Mouse (Mus musculus): Measurements from ENCODE around the gene Rbfox1. TPM values are rescaled to one million over a fixed set of nuclear protein-coding genes. Genes with fewer than 3 reads are reported as not detected.

The Rbfox1 gene
- total RNA-seq (2014; fragmentation: Nextera tagmentation) (not detected in 2 replicates), total RNA-seq (2017) (not detected in 2 replicates)

DNA sequence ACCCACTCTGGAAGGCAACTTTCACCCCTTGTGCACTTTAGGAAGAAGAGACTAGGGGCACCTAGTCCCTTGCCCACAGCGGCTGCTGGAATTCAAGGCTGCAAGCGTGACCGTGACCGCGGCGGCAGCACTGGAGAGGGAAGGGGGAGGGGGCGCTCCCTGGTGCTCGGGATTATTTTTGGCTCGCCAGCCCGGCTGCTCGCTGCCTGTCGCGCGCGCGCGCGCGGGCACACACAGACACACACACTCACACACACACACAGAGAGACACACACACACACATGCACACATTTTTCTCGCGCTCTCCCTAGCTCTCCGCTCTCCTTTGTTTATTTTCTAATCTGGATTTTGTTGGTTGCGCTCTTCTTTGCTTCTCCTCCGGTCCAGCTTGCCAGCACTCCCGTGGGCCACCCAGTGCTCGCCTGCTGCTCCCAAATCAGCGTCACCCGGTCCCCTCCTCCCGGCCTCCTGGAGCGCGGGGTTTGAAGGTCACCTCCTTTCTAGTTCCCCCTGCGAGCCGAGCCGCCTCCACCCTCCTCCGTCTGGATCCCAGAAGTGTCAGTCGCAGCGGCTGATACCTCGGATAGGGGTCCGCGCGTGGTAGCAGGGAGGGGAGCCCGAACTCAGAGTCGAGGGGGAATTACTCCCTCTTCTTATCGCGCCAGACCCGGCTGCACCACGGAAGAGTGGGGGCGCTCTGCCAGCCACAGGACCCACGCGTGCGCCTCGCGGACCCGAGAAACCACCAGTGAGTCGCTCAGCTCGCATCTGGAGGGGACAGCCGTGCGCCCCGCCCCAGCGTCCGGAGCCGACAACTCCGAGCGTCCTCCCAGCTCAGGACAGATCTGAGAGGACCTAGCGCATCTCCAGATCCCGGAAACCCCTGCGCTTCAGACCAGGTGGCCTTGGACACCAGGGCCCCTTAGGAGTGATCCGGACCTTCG, at the start of gene Rbfox1:
Rbfox1 (plus strand) TSS at position 610 of the 944 bp plus-strand sequence.
- no peak; the same call in 1 of the 2 replicates for ATAC-seq (replicated peaks; ENCODE audit: poor library complexity, severe bottlenecking)

DNA sequence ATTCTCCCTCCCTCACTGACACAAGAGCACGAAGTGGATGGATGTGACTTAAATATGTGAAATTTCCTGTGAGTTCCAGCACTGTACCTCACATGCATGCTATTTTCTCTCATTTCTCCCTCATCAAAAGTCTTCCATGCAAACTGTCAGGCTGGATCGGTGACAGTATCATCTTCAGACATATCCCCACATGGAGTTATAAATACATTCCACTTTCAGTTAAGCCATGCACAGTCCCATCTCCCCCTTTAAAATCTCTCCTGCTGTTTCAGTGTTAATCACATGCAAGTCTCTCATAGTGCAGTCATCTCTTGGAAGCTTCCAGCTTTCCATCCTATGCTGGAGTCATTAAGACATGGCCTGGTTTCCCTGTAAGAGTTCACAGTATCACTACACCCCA, 48.4 kb upstream of the Rbfox1 start:
- ATAC-seq (replicated peaks; ENCODE audit: poor library complexity, severe bottlenecking): no peak

DNA sequence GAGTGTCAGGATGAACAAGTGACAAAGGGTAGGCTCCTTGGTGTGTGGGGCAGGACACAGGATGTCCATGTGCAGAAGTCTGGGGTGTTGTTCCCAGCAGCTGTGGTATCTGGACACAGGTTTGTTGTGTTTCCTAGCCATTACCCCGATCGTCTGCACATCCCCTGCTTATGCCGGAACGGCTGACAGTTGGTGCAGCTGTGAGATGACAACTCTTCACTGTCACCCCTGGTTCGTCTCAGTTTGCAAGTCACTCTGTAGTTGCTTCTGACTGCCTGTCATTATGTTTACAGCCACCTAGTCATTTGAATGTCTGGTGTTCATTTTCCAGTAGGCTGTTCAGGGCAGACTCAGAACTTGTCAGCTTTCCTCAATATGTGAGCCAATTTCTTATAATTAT, 44.0 kb upstream of the Rbfox1 start:
- no peak for ATAC-seq (replicated peaks; ENCODE audit: poor library complexity, severe bottlenecking)

DNA sequence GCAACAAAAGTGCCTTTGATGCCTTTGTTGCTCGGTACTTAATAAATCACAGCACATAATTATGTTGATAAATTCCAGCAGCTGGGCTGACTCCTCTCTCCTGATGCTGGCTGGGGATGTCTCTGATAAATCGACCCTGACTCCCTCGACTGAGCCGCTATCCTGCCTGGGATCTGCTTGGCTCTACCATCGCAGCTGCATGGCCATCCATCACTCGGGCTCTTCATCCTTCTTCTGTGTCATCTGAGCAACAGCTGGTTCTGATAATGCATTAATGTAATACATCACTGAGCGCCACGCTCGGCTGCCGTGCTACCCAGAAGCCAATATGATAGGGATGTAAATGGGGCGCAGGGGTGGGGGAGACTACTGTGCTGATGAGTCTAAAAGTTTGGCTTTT, 39.5 kb upstream of the Rbfox1 start:
- ATAC-seq (replicated peaks; ENCODE audit: poor library complexity, severe bottlenecking): no peak

DNA sequence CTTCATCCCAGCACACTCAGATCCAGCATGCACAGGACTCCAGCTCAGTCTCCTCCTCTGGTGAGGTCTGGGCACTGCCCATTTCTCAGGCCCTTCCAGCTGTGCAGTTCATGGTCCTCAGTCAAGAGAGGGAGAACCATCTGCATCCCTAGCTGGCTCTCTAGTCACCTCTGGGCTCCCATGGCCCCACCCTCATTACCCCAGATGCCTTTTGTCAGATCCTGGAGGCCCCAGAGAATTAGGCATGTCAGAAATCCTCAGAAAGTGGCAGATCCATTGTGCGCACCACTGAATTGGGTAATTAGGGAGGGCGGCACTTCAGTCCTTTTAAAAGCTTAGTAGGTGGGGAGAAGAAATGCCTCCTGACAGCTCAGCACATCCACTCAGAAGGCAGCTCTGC, 32.1 kb upstream of the Rbfox1 start:
- no peak for ATAC-seq (replicated peaks; ENCODE audit: poor library complexity, severe bottlenecking)

DNA sequence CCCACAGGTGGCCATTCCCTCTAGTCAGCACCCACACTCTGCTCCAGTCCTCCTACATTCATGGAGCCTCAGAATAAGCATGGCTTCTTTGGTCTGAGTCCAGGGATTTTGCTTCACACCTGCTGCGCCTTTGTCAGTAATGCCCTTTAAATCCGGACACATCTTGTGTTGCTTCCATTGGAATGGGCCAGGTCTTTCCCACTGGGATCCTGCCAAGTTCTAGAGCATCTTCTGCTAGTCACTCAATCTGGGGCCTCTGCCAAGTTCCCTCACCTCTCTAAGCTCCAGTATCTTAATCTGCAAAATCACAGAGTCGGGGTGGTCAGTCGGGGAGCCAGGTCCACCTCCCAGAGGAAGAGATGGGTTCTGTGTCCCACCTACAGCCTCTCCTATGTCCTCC, 20.8 kb upstream of the Rbfox1 start:
- no peak for ATAC-seq (replicated peaks; ENCODE audit: poor library complexity, severe bottlenecking)

DNA sequence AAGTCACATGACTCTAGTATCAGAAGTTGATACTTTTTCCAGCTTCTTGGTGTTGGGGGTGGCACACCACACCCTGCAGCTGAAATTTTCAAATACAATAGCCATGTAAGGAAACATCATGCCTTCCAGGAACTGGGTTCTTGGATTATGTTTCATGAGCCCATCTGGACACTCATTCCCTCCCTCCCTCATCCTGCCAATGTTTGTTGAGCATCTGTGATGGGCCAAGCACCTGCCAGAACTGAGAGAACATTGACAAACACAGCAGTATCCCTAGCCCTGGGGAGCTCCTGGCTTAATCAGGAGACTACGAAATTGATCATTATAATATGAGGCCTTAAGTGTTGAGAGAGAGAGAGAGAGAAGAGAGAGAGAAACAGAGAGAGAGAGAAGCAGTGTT, 18.2 kb upstream of the Rbfox1 start:
- ATAC-seq (replicated peaks; ENCODE audit: poor library complexity, severe bottlenecking): no peak

DNA sequence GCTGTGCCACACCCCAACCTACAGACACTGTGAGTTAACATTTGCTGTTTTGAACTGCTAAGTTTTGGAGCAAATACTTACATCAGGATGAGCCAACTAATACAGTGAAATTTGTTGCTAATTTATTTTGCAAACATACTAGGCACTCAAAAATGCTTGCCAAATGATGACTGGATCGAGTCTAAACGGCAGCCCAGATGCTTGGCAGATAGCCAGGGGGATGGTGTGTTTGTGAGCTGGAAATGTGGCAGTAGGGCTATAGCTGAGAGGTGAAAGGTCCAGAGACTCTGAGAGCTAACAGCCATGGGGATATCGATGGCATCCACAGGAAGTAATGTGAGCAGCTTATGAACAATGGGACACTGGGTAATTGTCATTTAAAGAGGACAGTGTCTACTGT, 14.8 kb upstream of the Rbfox1 start:
- ATAC-seq (replicated peaks; ENCODE audit: poor library complexity, severe bottlenecking): no peak

DNA sequence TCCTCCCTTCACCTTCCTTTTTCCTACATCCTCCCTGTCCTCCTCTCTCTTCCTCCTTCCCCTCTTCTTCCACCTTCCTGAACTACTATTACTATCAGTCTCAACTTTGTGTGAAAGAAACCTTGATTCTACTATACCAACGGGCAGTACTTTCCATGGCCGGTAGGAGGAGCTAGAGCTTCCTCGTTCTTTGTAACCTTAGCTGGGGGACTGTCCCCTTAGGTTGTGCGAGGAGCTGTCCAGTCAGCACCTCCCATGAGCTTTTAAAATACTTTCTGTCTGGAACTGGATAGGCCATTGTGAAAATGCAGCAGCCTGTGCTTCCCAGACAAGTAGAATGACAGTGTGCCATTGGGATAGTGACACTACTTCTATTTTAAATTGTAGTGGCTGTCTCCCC, 3.3 kb upstream of the Rbfox1 start:
- peak; percentile 87 for ATAC-seq (replicated peaks; ENCODE audit: poor library complexity, severe bottlenecking)

DNA sequence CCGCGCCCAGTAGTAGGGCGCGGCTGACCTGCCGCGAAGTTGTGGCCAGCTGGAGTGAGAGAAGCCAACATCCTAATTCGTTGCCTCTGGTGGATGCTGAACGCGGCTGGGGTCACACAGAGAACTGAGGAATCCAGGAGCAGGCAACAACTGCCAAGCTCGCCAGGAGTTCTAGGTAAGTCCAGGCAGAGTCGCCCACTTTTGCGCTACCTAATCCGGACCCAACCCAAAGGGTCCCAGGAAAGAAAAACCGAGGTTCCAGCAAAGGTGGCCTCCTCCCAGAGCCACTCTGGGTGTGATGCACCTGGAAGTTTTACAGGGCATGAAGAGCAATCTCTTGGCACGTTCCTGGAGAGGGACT, 515 bp downstream of the Rbfox1 start:
- no peak for ATAC-seq (replicated peaks; ENCODE audit: poor library complexity, severe bottlenecking)

DNA sequence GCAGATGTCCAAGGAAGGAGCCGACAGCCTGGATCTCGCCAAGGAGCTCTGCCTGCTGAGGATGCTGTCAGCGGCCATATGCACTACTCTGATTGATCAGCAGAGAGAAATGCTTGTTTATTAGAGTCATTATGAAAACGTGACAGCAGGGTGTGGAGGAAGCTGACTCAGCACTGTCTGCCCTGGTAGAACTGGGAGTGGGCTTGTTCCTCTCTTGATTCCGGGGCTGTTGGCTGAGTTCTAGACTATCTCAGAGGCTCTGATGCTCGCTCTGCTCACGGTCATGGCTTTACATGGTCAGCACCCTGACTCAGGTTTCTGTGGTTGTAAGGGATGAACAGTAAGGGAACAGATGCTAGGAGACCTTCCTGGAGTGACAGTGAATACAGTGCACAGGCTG, 10.4 kb downstream of the Rbfox1 start:
- no peak for ATAC-seq (replicated peaks; ENCODE audit: poor library complexity, severe bottlenecking)

DNA sequence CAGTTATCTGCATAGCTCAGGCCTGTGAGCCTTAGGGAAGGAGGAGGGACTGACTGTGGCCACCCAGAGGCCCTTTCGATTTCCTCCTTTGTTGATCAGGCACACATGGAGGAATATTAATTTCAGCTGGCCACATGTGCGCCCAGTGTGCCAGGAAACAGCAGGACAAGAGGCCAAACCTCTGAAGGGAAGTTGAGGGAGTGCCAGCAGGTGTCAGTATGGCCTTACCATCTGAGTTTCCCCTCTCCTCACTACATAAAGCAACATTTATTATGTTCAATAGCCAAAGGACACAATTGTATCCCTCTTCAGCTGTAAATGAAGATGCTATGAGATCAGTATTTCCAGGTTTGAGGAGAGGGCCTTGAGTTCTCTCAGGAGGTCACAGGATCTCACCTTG, 13.2 kb downstream of the Rbfox1 start:
- ATAC-seq (replicated peaks; ENCODE audit: poor library complexity, severe bottlenecking): no peak

DNA sequence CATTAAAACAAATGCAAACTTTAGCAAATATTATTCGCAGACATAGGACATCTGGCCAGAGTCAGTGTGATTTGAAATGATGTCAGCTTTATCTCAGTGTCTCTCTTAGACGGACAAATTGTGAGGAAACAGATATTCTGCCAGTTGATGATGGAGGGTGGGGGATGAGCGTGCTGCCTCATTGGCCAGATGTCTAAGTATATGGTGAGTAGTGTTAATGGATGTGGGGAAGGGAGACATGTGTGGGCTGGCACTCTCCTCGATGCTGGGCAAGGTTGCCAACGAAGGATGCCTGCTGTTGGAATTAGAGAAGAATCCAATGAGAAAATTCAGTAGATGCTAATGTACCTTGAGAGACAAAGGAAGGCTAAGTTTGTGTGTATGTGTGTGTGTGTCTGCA, 25.6 kb downstream of the Rbfox1 start:
- ATAC-seq (replicated peaks; ENCODE audit: poor library complexity, severe bottlenecking): no peak

DNA sequence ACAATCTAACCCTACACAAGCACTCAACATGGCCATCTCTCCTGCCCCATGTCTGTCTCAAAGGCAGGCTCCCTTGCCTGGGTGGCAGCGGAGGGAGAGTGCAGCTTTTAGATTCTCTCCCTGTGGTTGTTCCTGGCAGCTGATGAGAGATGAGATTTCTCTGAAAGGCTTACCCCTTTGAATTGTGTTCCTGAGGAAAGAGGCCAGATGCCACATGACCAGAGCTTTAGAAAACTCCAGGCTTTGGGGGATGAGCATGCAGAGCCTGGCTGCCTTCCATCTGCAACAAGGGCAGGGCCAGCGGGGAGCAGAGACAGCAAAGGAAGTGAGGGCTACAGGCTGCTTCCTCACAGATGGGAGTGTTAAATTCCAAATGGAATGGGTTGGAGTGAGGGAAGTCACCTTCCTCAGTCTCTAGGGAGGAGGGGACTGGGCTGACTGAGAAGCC, 26.7 kb downstream of the Rbfox1 start:
- ATAC-seq (replicated peaks; ENCODE audit: poor library complexity, severe bottlenecking): no peak

DNA sequence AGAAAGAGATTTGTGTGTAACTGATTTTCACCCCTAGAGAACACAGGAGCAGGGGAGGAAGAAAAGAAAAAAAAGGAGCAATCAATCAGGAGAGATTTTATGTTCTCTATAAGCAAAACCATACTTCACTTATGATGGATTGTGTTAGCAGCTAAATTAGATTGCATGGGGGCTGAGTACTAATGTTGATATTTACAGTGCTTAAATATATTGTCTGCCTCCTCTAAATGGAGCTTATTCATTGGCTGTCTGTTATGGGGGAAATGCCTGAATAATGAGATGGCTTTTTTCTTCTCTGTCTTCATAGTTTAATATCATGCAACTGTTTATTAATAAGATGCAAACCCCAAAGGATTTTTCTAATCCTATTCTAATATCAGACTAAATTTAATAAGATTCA, 32.8 kb downstream of the Rbfox1 start:
- no peak for ATAC-seq (replicated peaks; ENCODE audit: poor library complexity, severe bottlenecking)

DNA sequence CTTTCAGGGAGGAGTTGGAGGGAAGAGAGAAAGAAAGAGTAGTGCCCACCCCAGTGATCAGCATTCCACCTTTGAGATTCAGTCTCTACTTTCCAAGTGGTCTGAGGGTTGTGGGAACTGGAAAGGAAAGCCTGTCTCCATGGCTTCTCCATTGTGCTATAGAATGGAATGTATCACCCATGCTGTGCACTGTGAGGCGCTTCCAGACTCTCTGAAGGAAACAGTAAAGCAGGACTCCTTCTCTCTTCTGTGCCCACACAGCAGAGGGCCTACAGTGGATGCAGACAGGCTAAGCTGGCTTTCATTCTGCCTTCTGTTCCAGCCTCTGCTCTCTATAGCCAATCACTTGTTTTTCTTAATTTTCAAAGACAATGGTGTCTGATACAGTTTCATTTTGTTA, 41.8 kb downstream of the Rbfox1 start:
- ATAC-seq (replicated peaks; ENCODE audit: poor library complexity, severe bottlenecking): no peak

DNA sequence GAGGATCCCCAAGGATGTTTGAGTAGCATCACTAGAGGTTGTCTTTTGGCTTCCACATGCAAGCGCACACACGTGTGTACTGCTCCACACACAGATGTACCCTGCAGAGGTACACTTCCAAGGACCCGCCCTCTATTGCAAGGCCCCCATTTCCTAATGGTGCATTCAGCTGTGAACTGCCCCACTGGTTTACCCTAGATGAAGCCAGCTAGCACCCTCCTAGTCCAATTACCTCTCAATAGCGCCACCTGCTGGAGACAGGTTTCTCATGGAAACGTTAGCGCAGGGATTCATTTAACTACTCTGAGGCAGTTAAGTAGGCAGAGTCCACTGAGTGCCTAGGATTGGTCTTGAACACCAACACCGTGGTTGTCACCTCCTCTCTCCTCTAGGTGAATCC, 46.5 kb downstream of the Rbfox1 start:
- ATAC-seq (replicated peaks; ENCODE audit: poor library complexity, severe bottlenecking): peak; percentile 42; the same call in 1 of the 2 replicates

DNA sequence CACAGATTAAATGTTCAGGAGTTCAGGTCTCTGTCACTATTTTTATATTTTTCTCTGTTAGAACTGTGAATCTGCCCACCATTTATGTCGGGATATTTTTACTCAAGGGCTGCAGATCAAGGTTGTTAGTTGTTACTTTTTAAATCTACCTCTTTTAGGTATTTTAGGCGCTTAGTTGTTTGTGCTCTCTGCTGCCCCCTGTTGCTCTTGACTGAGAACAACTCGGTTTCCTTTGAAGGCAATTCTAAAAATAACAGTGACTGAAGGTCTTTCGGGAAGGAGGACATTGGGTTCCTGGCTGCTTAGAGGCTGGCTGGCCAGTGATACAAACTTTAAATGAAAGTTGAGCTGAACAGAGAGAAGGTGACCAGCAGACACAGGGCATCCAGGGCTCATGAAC, 54.9 kb downstream of the Rbfox1 start:
- ATAC-seq (replicated peaks; ENCODE audit: poor library complexity, severe bottlenecking): no peak

DNA sequence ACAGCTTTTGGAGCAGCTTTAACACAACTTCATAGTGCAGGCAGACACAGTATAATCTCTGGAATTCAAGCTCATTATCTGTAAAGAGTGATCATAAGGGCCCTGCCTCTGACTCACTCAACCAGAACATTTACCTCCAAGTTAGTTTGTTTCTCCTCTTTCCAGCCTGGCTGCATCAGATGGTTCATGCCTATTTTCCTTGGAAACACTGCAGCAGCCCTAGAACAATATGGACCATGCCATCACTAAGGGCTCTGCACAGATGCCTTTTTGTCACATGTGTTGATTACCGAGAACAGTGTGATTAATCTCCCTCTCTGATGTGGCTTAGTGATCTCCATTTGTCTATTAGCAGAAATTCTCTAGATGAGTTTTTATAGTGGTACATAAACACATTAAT, 60.5 kb downstream of the Rbfox1 start:
- no peak for ATAC-seq (replicated peaks; ENCODE audit: poor library complexity, severe bottlenecking)

DNA sequence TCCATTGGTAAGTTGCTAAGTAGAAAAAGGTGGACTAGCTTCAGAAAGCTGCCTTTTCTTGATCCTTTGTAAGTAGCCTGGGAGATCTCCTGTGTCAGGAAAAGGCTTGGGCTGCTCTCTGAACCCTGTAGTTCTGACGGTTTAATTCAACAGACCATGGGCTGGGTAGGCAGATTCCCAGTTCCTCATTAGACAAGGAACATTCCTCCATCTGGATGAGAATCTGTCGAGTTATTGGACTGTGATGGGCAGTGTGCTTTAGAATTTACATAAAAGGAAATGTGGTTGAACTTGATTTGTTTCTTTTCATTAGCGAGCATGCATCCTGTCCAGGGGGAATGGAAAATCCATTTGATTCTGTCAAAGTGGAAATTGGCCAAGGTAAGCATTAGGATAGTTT, 68.0 kb downstream of the Rbfox1 start:
- no peak for ATAC-seq (replicated peaks; ENCODE audit: poor library complexity, severe bottlenecking)

DNA sequence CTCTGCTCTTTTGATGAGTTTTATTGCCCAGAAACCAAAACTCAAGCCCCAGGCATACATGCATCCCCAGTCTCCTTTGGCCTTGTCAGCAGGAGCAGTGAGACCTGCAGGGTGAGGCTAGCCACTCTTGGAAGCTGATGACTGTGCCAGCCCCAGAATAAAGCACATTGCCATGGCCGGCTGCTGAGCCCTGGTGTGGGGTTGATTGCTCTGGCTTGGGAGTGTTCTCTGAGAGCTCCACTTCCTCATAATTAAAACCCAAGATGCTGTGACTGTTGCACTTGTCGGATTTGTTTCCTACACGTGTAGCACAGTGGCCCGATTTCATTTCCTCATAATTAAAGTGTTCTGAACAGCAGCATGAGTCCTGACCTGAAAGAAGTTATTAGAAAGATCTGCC, 72.3 kb downstream of the Rbfox1 start:
- ATAC-seq (replicated peaks; ENCODE audit: poor library complexity, severe bottlenecking): peak; percentile 77

DNA sequence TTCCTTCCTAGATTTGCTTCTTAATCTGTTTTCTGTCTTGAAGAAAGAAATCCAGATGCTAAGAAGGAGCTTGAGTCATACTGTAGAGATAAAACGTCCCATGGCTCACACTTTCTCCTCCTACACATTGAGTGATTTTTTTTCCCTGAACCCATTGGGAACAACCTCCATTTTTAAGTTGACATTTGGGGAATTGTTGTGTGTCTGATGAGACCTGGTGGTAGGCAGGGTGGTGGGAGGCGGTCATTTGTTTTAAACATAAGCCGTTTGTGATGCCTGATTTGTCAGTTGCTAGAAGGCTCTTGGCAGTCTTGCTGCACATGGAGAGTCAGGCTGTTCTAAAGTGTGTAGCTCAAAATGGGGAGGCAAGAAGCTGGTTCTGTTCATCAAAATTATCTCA, 76.6 kb downstream of the Rbfox1 start:
- no peak for ATAC-seq (replicated peaks; ENCODE audit: poor library complexity, severe bottlenecking)
